Mouse (Mus musculus) bone marrow macrophage, adult 2 months (primary cell): Measurements from ENCODE around the gene Cpa2.

Source experiments
- CTCF ChIP-seq: IDR thresholded peaks from 2 replicates; pipeline ENCODE4 v1.5.1; 2012; ENCODE audit warnings: low read depth, mild to moderate bottlenecking, low read length, moderate library complexity
- POLR2A ChIP-seq: IDR thresholded peaks from 2 replicates; pipeline ENCODE4 v1.6.1; 2012; ENCODE audit warnings: mild to moderate bottlenecking, low read depth, low read length, borderline replicate concordance

DNA sequence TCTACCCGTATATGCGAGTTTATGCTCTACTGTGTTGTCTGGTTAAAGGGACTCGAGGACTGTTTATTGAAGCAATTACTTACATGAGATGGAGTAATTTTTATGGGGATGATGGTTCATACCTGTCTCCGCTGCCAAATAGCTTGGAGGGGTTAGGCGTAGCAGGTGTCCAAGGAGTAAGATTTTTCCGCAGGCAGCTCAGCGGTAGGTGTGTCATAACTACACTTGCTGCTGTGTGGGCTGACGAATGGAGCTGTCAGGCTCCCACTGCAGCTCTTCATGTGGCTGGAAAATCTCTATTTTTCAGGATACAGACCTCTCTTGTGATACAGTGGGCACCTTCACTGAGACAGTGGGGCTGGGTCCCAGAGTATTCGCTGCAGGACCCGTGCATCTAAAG, 27.9 kb downstream of the Cpa2 start:
- TF ChIP-seq POLR2A (no peak), CTCF (no peak)
